Mouse (Mus musculus) CH12.LX (cell line): ENCODE measurements around the gene Ccdc182.

Experiments
- ELF1 ChIP-seq: IDR thresholded peaks from 2 replicates; pipeline ENCODE4 v1.6.1; 2014; ENCODE audit warnings: low read depth, mild to moderate bottlenecking, inconsistent platforms, low read length, improper control_type of control experiment
- EP300 ChIP-seq: IDR thresholded peaks from 2 replicates; pipeline ENCODE4 v1.6.1; 2011; ENCODE audit warnings: low read length, improper control_type of control experiment
- MAX ChIP-seq: IDR thresholded peaks from 2 replicates; pipeline ENCODE4 v1.6.1; 2011; ENCODE audit warnings: low read length, improper control_type of control experiment
- MEF2A ChIP-seq: IDR thresholded peaks from 2 replicates; pipeline ENCODE4 v1.6.1; 2014; ENCODE audit warnings: low read depth, mild to moderate bottlenecking, inconsistent platforms, low read length, improper control_type of control experiment, borderline replicate concordance
- NELFE ChIP-seq: IDR thresholded peaks from 2 replicates; pipeline ENCODE4 v1.6.1; 2011; ENCODE audit warnings: low read depth, low read length, improper control_type of control experiment
- POLR2A ChIP-seq: IDR thresholded peaks from 2 replicates; pipeline ENCODE4 v1.6.1; 2011; ENCODE audit warnings: low read depth, mild to moderate bottlenecking, improper control_type of control experiment, low read length
- UBTF ChIP-seq: IDR thresholded peaks from 2 replicates; pipeline ENCODE4 v1.6.1; 2012; ENCODE audit warnings: low read depth, mild to moderate bottlenecking, inconsistent platforms, low read length, improper control_type of control experiment, moderate library complexity
- USF2 ChIP-seq: conservative IDR thresholded peaks from 2 replicates; pipeline ENCODE4 v1.6.1; 2011; ENCODE audit warnings: low read depth, low read length, improper control_type of control experiment
- ZC3H11A ChIP-seq: IDR thresholded peaks from 2 replicates; pipeline ENCODE4 v1.6.1; 2012; ENCODE audit warnings: low read depth, mild to moderate bottlenecking, inconsistent platforms, low read length, improper control_type of control experiment

- TF ChIP-seq ELF1 (no peak), USF2 (no peak), EP300 (no peak), MAX (no peak), POLR2A (no peak), ZC3H11A (no peak), NELFE (no peak), UBTF (no peak), MEF2A (no peak)
Measured at GRCm38 (mm10) chr11:88327016-88327415, 33.2 kb downstream of the Ccdc182 start.
